Mouse (Mus musculus): Measurements from ENCODE around the gene Gm49398. TPM values are rescaled to one million over a fixed set of nuclear protein-coding genes. Genes with fewer than 3 reads are reported as not detected.

Gm49398 gene
- polyA plus RNA-seq (2012; rRNA removed) (not detected in 2 replicates), polyA plus RNA-seq (2014; fragmentation: Nextera tagmentation; extraction: Ambion mirVana) (not detected in 2 replicates)

DNA sequence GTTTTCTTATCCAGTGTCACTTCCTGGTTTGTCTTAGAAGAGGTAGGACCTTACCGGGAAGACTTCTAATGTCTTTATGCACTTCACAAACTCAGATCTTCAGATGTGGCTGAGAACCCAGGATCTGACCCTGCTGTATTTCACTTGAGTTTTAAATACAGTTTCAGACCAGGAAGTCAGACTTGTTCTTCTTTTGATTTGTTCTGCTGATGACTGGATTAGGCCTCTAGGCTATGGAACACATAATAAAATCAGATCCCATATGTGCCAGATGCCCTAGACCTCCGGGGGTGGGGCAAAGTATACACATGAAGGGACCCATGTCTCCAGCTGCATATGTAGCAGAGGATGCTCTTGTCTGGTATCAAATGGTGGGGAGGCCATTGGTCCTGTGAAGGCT is at the start of gene Gm49398:
Gene Gm49398, minus strand, starts transcription at position 101 of the 400 bp plus-strand sequence.
- Histone ChIP-seq H3K9ac (ENCODE audit: low read depth, low read length, severe bottlenecking) (no peak within 1 kb of the TSS), H3K27ac (replicated peaks; ENCODE audit: low read depth, low read length) (no peak within 1 kb of the TSS), H3K4me1 (ENCODE audit: control insufficient read depth, insufficient read depth, low read length) (no peaks in the 10 kb centered on the region), H3K9me3 (ENCODE audit: control insufficient read depth, low read length) (no peaks in the 10 kb centered on the region), H3K27me3 (ENCODE audit: control insufficient read depth, insufficient read depth, low read length) (no peaks in the 10 kb centered on the region), H3K36me3 (ENCODE audit: control insufficient read depth, insufficient read depth, low read length) (no peaks in the 10 kb centered on the region), H3K4me2 (replicated peaks; ENCODE audit: low read depth, low read length, severe bottlenecking) (no peak within 1 kb of the TSS), H3K4me3 (replicated peaks; ENCODE audit: low read length) (no peak within 1 kb of the TSS)
- TF ChIP-seq POLR2A (IDR thresholded peaks at IDR 0.05; ENCODE audit: borderline replicate concordance, extremely low read depth, insufficient read depth, insufficient read length), result no peak
- no peak for DNase-seq (ENCODE audit: low spot score)
- no peak for ATAC-seq (ENCODE audit: low FRiP score, low read depth)
- 77% methylated on average over 2 of the region's 2 CpGs for WGBS

DNA sequence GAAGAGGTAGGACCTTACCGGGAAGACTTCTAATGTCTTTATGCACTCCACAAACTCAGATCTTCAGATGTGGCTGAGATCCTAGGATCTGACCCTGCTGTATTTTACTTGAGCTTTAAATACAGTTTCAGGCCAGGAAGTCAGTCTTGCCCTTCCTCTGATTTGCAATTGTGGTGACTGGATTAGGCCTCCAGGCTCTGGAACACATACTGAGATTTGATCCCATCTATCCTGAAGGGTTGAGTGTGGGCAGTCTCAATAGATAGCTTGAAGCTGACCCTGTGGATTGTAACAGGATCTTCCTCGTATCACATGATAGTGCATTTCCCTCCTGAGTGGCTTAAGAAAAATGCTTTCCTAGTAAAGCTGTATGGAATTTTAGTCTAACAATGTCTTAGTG is 33.4 kb downstream of the Gm49398 start, which contains the start of gene Cts8:
Gene Cts8, minus strand, starts transcription at position 101 of the 400 bp plus-strand sequence.
- no peak within 1 kb of the TSS for H3K9ac ChIP-seq (ENCODE audit: low read depth, low read length, severe bottlenecking)
- no peak within 1 kb of the TSS for H3K27ac ChIP-seq (replicated peaks; ENCODE audit: low read depth, low read length)
- 93% methylated on average over 2 of the region's 2 CpGs for WGBS
- H3K4me2 ChIP-seq (replicated peaks; ENCODE audit: low read depth, low read length, severe bottlenecking), result no peak within 1 kb of the TSS
- no peaks in the 10 kb centered on the region for H3K9me3 ChIP-seq (ENCODE audit: control insufficient read depth, low read length)
- no peak within 1 kb of the TSS for H3K4me3 ChIP-seq (replicated peaks; ENCODE audit: low read length)
- no peak for TF ChIP-seq POLR2A (IDR thresholded peaks at IDR 0.05; ENCODE audit: borderline replicate concordance, extremely low read depth, insufficient read depth, insufficient read length)
- no peak for ATAC-seq (ENCODE audit: low FRiP score, low read depth)
- H3K36me3 ChIP-seq (ENCODE audit: control insufficient read depth, insufficient read depth, low read length), result no peaks in the 10 kb centered on the region
- no peak for DNase-seq (ENCODE audit: low spot score)
- no peaks in the 10 kb centered on the region for H3K27me3 ChIP-seq (ENCODE audit: control insufficient read depth, insufficient read depth, low read length)
- H3K4me1 ChIP-seq (ENCODE audit: control insufficient read depth, insufficient read depth, low read length), result no peaks in the 10 kb centered on the region

DNA sequence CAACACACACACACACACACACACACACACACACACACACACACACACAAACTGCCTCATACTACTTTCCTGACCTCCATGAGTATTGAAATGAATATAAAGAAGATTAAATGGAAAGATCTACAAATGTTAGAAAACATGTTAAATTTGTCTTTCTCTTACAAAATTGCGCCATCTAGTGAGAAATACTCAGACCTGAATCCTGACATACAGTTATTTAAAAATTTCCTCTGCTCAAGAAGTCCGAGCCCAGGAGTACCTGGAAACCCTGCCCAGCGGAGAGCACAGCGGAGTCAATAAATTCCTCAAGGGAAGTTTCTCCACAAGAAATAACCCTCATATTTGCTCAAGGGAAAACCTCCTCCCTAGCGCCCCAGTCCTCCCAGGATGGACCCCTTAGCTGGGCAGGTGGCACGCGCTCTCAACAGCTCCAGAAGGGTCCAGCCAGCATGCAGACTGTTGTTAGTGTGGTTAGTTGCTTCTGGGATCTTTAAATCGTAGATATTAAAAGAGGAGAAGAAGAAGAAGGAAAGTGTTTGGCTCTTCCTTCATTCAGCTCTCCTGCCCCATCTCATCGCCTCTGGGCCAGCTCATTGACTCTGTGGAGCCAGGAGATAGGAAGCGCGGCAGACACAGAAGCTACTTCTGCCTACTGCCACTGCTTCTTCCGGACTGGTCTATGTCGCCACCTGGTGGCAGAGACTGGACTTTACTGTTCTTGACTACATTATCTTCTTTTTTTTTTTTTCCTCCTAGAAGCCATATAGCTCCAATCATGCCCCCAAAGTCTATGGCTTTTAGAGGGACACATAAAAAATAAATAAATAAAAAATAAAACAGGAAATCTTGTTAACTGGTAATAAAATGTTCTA is 47.3 kb downstream of the Gm49398 start:
- no peaks in the 10 kb centered on the region for H3K27me3 ChIP-seq (ENCODE audit: control insufficient read depth, insufficient read depth, low read length)
- no peak for TF ChIP-seq POLR2A (IDR thresholded peaks at IDR 0.05; ENCODE audit: borderline replicate concordance, extremely low read depth, insufficient read depth, insufficient read length)
- 55% methylated on average over 13 of the region's 13 CpGs for WGBS
- no peaks in the 10 kb centered on the region for H3K36me3 ChIP-seq (ENCODE audit: control insufficient read depth, insufficient read depth, low read length)
- H3K27ac ChIP-seq (replicated peaks; ENCODE audit: low read depth, low read length), result no peak overlapping the region
- DNase-seq (ENCODE audit: low spot score) (peak; percentile 18), ATAC-seq (ENCODE audit: low FRiP score, low read depth) (no peak)
- no peaks in the 10 kb centered on the region for H3K4me1 ChIP-seq (ENCODE audit: control insufficient read depth, insufficient read depth, low read length)
- no peak overlapping the region for H3K4me2 ChIP-seq (replicated peaks; ENCODE audit: low read depth, low read length, severe bottlenecking)
- no peaks in the 10 kb centered on the region for H3K9me3 ChIP-seq (ENCODE audit: control insufficient read depth, low read length)
- H3K9ac ChIP-seq (ENCODE audit: low read depth, low read length, severe bottlenecking), result no peak overlapping the region
- no peak overlapping the region for H3K4me3 ChIP-seq (replicated peaks; ENCODE audit: low read length)

DNA sequence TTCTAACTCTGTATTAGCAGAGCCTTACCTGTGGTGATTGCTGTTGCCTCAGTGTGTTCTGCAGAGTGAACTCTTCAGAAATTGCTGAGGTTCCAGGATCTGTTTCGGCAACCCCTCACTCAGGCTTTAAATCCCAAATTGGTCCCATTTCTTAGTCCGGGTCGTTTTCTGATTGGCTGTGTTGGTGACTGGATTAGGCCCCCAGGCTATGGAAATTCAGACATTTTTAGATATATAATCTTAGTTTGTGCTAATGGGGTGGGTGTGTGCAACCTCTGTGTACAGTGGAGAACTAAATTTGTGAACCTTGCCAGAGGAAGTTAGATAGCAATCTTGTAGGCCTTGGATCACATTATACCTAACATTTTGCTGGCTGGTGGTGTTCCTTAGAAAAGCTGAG is 85.3 kb downstream of the Gm49398 start, which contains the start of gene Cts6:
Gene Cts6, minus strand, starts transcription at position 101 of the 400 bp plus-strand sequence.
- Histone ChIP-seq H3K9ac (ENCODE audit: low read depth, low read length, severe bottlenecking) (no peak within 1 kb of the TSS), H3K27ac (replicated peaks; ENCODE audit: low read depth, low read length) (no peak within 1 kb of the TSS), H3K4me3 (replicated peaks; ENCODE audit: low read length) (no peak within 1 kb of the TSS), H3K27me3 (ENCODE audit: control insufficient read depth, insufficient read depth, low read length) (no peaks in the 10 kb centered on the region), H3K9me3 (ENCODE audit: control insufficient read depth, low read length) (peaks cover 17% of the 10 kb centered on the region; the same call in 1 of the 2 replicates), H3K4me1 (ENCODE audit: control insufficient read depth, insufficient read depth, low read length) (no peaks in the 10 kb centered on the region), H3K4me2 (replicated peaks; ENCODE audit: low read depth, low read length, severe bottlenecking) (no peak within 1 kb of the TSS), H3K36me3 (ENCODE audit: control insufficient read depth, insufficient read depth, low read length) (no peaks in the 10 kb centered on the region)
- DNase-seq (ENCODE audit: low spot score) (no peak), ATAC-seq (ENCODE audit: low FRiP score, low read depth) (no peak)
- TF ChIP-seq POLR2A (IDR thresholded peaks at IDR 0.05; ENCODE audit: borderline replicate concordance, extremely low read depth, insufficient read depth, insufficient read length), result no peak
- 90% methylated on average over 3 of the region's 3 CpGs for WGBS

Small RNAs within 50 kb of the gene (microRNA-seq; reads per million reads assigned to microRNA genes)
- gene Gm27704, result not detected

Other genes starting within 250 kb of the Gm49398 start
- not detected in 2 replicates for gene Ctsq, start 248.2 kb downstream of the Gm49398 start, polyA plus RNA-seq (2012; rRNA removed)
- gene Ctsq, start 248.2 kb downstream of the Gm49398 start, polyA plus RNA-seq (2014; fragmentation: Nextera tagmentation; extraction: Ambion mirVana), result not detected in 2 replicates
- gene Ctsr, start 124.6 kb downstream of the Gm49398 start, polyA plus RNA-seq (2012; rRNA removed), result 0.06 and 0.16 TPM in 2 replicates
- gene Ctsr, start 124.6 kb downstream of the Gm49398 start, polyA plus RNA-seq (2014; fragmentation: Nextera tagmentation; extraction: Ambion mirVana), result not detected in 2 replicates
- not detected in 2 replicates for gene Cts6, start 85.4 kb downstream of the Gm49398 start, polyA plus RNA-seq (2012; rRNA removed)
- not detected in 2 replicates for gene Cts6, start 85.4 kb downstream of the Gm49398 start, polyA plus RNA-seq (2014; fragmentation: Nextera tagmentation; extraction: Ambion mirVana)
- gene Cts8, start 33.5 kb downstream of the Gm49398 start, polyA plus RNA-seq (2012; rRNA removed), result not detected in 2 replicates
- gene Cts8, start 33.5 kb downstream of the Gm49398 start, polyA plus RNA-seq (2014; fragmentation: Nextera tagmentation; extraction: Ambion mirVana), result not detected in 2 replicates
- not detected in 2 replicates for gene Cts7, start 69.4 kb upstream of the Gm49398 start, polyA plus RNA-seq (2012; rRNA removed)
- gene Cts7, start 69.4 kb upstream of the Gm49398 start, polyA plus RNA-seq (2014; fragmentation: Nextera tagmentation; extraction: Ambion mirVana), result not detected in 2 replicates

All from limb, embryonic 14.5 days (tissue).